ENCODE assay signal across 12 mouse cellular contexts in genomic region chr15:30191931-30192668, GRCm38 (mm10). TPM values are rescaled to one million over a fixed set of nuclear protein-coding genes. Genes with fewer than 3 reads are reported as not detected.
DNase-seq lines count a peak whose midpoint lies in the region; ATAC-seq and TF ChIP-seq lines count a peak whose summit lies in the region.
"Had no signal": no experiment of that assay in that cellular context is flagged by ENCODE, and none has a peak within 500 bp of the region (broad histone marks: within the 10 kb centered on the region; RNA-seq: fewer than 3 reads in every experiment).

No protein-coding gene starts in this region.

- no peak overlapping the region for H3K27ac ChIP-seq in left cerebral cortex, adult 2 months
- H3K27ac ChIP-seq: liver, embryonic 13.5 days had no signal

- no peak for TF ChIP-seq CTCF in left cerebral cortex, adult 2 months (IDR thresholded peaks at IDR 0.05)

- ATAC-seq in activated CD4-positive, CD25-positive, alpha-beta regulatory T cell, adult 4 months, result no peak

- intact Hi-C loops in left cerebral cortex, adult 2 months (cut with DNase I), result no loop called here

- peak; percentile 47 to 49 for DNase-seq in left cerebral cortex, adult 2 months (ENCODE audit: extremely low spot score in 1 of 2, low spot score in 2 of 2)
- DNase-seq in left cerebral cortex, adult 11 months (ENCODE audit: low spot score), result no peak
- peak; percentile 93 to 95 for DNase-seq in cerebellum, postnatal 14 days
- DNase-seq in layer of hippocampus, adult 9-11 months, result peak; percentile 86
- DNase-seq in right cerebral cortex, postnatal 14 days, result peak; percentile 63
- no peak for DNase-seq in thymus, postnatal 10 days (ENCODE audit: low spot score in 2 of 2)
- no peak for DNase-seq in B cell, adult 2 months
- DNase-seq: kidney, postnatal 10 days; liver, embryonic 13.5 days had no signal

- no peak overlapping the region for H3K4me3 ChIP-seq in left cerebral cortex, adult 2 months
- H3K4me3 ChIP-seq: liver, embryonic 13.5 days had no signal

RNA-seq across cellular contexts. Expression of gene Ctnnd2, which starts 19.7 kb away (rescaled TPM):
- 100 to 1,000 TPM; 274 to 276 TPM for total RNA-seq in left cerebral cortex, adult 2 months (2021)
- polyA plus RNA-seq in activated CD4-positive, CD25-positive, alpha-beta regulatory T cell, adult 4 months (2017; shearing (Covaris generic)), result under 1 TPM in 1 of 2 experiments, not detected in 1; 0.71 TPM
- total RNA-seq: CH12.LX had no signal
- polyA plus RNA-seq: heart, postnatal 0 days had no signal

Comparison
In these comparisons a context has a peak if more than half of its experiments do, and no peak if none do; other contexts are left out.
1. DNase-seq: peak in left cerebral cortex, adult 2 months (2 of 2), cerebellum, postnatal 14 days (2 of 2), layer of hippocampus, adult 9-11 months (single experiment) and right cerebral cortex, postnatal 14 days (single experiment); none in left cerebral cortex, adult 11 months (single experiment), thymus, postnatal 10 days (0 of 2) and B cell, adult 2 months (0 of 2).